Mouse (Mus musculus) olfactory bulb, adult 2 months (tissue): ENCODE results near the gene Rassf3. TPM values are rescaled to one million over a fixed set of nuclear protein-coding genes. Genes with fewer than 3 reads are reported as not detected.

ENCODE experiments used
- H3K27ac ChIP-seq: fragments of 200-500 bp; 2 replicates; pipeline ENCODE4 v1.5.1; 2012; ENCODE audit warnings: low read depth, low read length; ENCODE audit not compliant: insufficient read depth
- H3K4me1 ChIP-seq: fragments of 200-500 bp; 2 replicates; pipeline ENCODE4 v1.6.1; 2012; ENCODE audit warnings: low read length; ENCODE audit not compliant: control insufficient read depth, insufficient read depth
- H3K4me3 ChIP-seq: fragments of 200-500 bp; 2 replicates; pipeline ENCODE4 v1.5.1; 2012; ENCODE audit warnings: mild to moderate bottlenecking, low read depth, low read length, moderate library complexity; ENCODE audit not compliant: insufficient read depth
- CTCF ChIP-seq: fragments of 200-500 bp; IDR thresholded peaks from 2 replicates; pipeline ENCODE4 v1.5.1; 2012; ENCODE audit warnings: low read depth, mild to moderate bottlenecking, low read length, moderate library complexity; ENCODE audit not compliant: insufficient read depth
- POLR2A ChIP-seq: fragments of 200-500 bp; IDR thresholded peaks from 2 replicates; pipeline ENCODE4 v1.6.1; 2012; ENCODE audit warnings: mild to moderate bottlenecking, low read depth, low read length, moderate library complexity; ENCODE audit not compliant: insufficient read depth
- whole genome bisulfite sequencing: fragments of 180-500 bp; shearing (Covaris S2); methylation state at CpG from one replicate; pipeline ENCODE4 v1.1.7; 2018; 5-methylcytosine and 5-hydroxymethylcytosine counted together
- polyA plus RNA-seq: library from polyadenylated mRNA; stranded (reverse); fragments of >200 nt; gene quantifications from 2 replicates; pipeline ENCODE4 v1.2.4, GENCODE M21; 2012; ENCODE audit warnings: low replicate concordance; ENCODE audit not compliant: missing spikeins, insufficient read depth, insufficient read length

Gene Rassf3
- polyA plus RNA-seq, 1 experiment = not detected

DNA sequence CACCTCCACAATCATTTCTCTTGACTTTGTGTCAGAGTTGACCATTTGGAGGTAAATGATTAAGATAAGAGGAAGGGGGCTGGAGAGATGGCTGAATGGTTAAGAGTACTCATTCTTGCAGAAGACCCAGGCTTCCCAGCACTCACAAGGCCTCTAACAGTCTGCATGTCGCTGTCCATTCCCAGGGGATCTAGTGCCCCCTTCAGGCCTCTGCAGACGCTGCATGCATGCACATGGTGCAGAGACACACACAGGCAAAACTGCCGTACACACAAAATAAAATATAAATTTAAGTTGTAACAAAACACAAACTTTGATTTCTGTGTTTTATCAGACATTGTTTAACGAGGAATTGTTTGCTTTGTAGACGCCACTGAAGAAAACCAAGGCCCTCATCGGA, 105.4 kb downstream of the Rassf3 start:
- H3K4me3 ChIP-seq = no peak overlapping the region
- 94% methylated on average over 6 of the region's 6 CpGs for WGBS
- H3K27ac ChIP-seq = no peak overlapping the region
- TF ChIP-seq POLR2A (no peak), CTCF (no peak)
- H3K4me1 ChIP-seq = peaks cover 7% of the 10 kb centered on the region; the same call in 1 of the 2 replicates

DNA sequence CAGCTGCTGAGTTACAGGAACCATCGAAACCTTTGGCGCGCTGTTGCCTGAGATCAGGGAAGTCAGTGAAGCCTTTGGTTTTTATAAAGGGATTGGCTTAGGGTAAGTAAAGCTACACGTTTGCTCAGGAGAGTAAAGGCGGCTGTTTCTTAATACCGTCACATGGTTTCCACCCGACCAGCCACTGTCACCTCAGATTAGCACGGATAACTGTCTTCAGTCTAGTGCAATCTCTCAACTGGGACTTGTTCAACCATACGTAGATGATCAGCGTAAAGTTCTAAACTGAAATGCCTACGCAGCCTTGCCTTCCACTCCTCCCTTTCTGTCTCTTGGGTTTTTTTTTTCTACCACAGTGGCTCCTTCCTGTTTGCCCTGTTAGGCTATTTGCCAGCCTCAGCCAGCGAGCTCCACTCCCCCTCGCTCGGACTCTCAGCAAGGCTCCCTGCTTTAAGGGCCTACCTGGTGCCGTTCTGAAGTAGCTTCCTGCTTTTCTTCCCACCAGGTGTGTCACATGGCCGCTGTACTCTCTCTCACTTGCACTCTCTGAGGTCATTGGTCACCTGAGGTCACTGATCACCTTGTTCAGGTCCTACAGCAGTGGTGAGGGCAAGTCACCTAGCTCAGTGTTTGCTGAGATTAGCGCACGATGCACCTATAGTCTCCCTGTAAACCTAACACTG, 107.2 kb downstream of the Rassf3 start:
- no peak for TF ChIP-seq CTCF
- Histone ChIP-seq H3K27ac (no peak overlapping the region), H3K4me3 (no peak overlapping the region), H3K4me1 (peaks cover 10% of the 10 kb centered on the region; the same call in 1 of the 2 replicates)
- WGBS = 93% methylated on average over 18 of the region's 18 CpGs

DNA sequence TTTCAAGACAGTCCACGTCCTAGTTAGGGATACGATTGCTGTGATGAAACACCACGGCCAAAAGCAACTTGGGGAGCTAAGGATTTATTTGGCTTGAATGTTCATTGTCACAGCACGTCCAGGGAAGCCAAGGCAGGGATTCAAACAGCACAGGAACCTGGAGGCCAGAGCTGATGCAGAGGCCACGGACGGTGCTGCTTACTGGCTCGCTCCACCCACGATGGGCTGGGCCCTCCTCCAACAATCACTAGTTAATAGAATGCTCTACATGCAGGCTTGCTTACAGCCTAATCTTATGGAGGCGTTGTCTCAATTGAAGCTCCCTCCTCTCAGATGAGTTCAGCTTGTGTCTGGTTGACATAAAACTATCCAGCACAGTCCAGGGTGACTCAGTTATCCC, 108.4 kb downstream of the Rassf3 start:
- Histone ChIP-seq H3K4me3 (no peak overlapping the region), H3K4me1 (peaks cover 10% of the 10 kb centered on the region; the same call in 1 of the 2 replicates), H3K27ac (no peak overlapping the region)
- 71% methylated on average over 9 of the region's 9 CpGs for WGBS
- TF ChIP-seq POLR2A = no peak
- no peak for TF ChIP-seq CTCF

DNA sequence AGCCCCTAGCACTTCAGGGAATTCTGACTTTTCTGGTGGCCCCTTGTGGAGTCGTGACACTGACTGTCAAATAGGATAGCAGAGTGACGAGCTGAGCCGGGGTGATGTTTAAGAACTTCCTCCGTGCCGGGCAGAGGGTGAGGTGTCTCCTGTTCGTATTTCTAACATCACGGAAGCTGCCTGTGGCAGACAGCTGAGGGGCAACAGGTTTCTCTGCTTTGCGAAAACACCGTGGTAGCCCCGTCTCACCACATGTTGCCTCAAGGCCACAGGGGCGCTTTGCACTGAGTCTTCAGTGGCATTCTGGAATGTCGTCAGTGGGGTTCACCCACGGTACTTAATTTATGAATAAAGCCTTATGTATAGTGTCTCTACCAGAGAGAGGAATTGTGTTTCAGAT, 108.9 kb downstream of the Rassf3 start:
- WGBS = 81% methylated on average over 13 of the region's 13 CpGs

DNA sequence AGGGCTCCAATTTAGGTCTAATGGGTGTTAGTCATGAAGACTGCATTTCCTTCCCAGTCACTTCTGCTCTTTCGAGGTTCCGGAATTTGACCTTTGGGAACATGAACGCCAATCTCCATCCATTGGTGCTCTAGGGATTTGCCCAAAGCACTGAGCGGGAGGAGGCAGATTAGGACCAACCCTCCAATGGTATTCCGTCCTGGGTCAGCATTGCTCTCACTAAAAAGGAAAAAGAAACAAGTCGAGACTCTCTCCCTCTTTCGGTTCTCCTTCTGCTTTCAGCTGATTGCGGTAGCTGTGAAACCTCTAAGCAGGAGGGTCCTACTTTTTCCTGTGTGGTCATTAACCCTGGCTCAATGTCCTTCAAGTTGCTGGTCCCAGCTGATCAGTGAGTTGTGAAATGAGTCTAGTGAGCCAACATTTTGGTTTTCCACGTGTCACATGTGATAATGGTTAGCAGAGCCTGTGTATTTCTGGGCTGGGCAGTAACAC, 110.3 kb downstream of the Rassf3 start:
- 9% methylated on average over 9 of the region's 9 CpGs for WGBS
- H3K27ac ChIP-seq = no peak overlapping the region

More for the DNA sequence above, 108.9 kb downstream of the Rassf3 start:
- Histone ChIP-seq H3K4me3 (no peak overlapping the region), H3K27ac (no peak overlapping the region), H3K4me1 (peaks cover 10% of the 10 kb centered on the region; the same call in 1 of the 2 replicates)
- no peak for TF ChIP-seq POLR2A
- no peak for TF ChIP-seq CTCF

DNA sequence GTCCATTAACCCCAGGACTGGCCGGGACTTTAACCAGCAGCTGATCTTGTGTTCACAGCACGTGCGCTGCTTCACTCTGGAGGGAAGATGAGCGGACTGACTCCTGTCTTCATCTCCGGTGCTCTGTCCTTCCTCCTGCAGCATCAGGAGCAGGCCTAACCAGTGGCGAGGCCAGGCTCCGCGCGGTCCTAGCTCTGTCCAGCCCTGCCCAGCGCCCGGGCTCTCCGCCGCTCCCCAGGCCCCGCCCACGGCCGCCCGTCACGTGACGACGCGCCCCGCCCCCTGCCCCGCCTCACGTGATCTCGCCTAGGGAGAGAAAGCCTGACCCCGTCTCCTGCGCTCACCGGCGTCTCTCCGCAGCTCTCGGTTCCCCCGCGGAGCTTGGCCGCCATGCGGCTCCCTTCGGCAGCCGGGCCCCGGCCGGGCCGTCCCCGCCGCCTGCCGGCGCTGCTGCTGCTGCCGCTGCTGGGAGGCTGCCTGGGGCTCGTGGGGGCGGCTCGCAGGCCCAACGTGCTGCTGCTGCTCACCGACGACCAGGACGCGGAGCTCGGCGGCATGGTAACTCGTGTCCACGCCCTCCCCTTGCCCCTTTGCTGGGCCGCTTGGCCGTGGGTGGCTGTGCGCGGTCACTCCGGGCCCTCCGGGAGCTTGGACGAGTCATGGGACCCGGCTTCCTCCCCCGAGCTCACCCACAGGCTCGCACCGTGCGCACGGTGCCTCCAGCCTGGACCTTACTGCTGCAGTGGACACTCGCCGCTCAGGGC, 111.2 kb downstream of the Rassf3 start, which contains the start of gene Gns:
TSS of gene Gns (plus strand) at position 290 of the 764 bp plus-strand sequence.
- TF ChIP-seq POLR2A = peak; percentile 66
- TF ChIP-seq CTCF = no peak
- Histone ChIP-seq H3K4me3 (peak within 1 kb of the TSS; percentile 68), H3K27ac (0 out of 2 replicates have a peak within 1 kb of the TSS, but pooled peaks have one; percentile 1), H3K4me1 (peaks cover 10% of the 10 kb centered on the region; the same call in 1 of the 2 replicates)
- under 1% methylated on average over 72 of the region's 72 CpGs for WGBS

More for the DNA sequence above, 110.3 kb downstream of the Rassf3 start:
- Histone ChIP-seq H3K4me1 (peaks cover 10% of the 10 kb centered on the region; the same call in 1 of the 2 replicates), H3K4me3 (peak overlapping the region; percentile 68)
- TF ChIP-seq CTCF (no peak), POLR2A (no peak)

DNA sequence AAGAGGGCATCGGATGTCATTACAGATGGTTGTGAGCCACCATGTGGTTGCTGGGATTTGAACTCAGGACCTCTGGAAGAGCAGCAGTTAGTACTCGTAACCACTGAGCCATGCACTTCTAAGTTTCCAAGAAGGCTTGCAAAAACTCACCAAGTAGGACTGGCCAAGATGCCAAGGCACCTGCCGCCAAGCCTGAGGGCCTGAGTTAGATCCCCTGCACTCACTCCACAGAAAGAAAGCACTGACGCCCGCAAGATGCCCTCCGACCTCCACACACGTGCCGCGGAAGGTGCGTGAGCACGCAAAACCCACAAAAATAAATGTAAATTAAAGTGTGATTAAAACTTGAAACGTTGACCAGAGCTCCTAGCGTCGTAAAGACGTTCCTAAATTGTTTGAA, 111.8 kb downstream of the Rassf3 start:
- H3K27ac ChIP-seq = no peak overlapping the region
- peak overlapping the region; percentile 68 for H3K4me3 ChIP-seq
- no peak for TF ChIP-seq POLR2A
- TF ChIP-seq CTCF = no peak
- whole genome bisulfite sequencing = 20% methylated on average over 15 of the region's 15 CpGs
- peaks cover 10% of the 10 kb centered on the region; the same call in 1 of the 2 replicates for H3K4me1 ChIP-seq

DNA sequence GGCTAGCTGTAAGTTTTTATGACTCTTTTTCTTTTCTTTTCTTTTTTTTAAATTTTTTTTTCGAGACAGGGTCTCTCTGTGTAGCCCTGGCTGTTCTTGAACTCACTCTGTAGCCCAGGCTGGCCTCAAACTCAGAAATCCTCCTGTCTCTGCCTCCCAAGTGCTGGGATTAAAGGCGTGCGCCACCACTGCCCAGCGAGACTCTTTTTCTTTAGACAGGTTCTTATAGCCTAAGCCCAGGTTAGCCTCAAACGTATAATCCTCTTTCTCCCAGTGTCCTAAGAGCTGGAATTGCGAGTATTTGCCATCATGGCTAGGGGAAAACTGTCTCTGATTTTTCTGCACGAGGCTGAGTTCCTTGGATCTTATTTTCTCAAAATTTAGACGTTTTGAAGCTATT, 112.9 kb downstream of the Rassf3 start:
- Histone ChIP-seq H3K27ac (no peak overlapping the region), H3K4me3 (no peak overlapping the region), H3K4me1 (peaks cover 10% of the 10 kb centered on the region; the same call in 1 of the 2 replicates)
- 85% methylated on average over 8 of the region's 8 CpGs for WGBS
- TF ChIP-seq POLR2A = no peak
- TF ChIP-seq CTCF = no peak

DNA sequence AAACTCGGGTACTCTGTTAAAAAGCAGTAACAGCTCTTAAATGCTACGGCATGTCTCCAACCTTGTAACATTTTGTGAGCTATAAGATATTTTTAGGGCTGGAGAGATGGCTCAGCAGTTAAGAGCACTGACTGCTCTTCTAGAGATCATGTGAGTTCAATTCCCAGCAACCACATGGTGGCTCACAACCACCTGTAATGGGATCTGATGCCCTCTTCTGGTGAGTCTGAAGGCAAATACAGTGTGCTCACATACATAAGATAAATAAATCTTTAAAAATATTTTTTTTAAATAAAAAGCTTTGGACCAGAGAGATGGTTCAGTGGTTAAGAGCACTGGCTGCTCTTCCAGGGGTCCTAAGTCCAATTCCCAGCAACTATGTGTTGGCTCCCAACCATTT, 115.8 kb downstream of the Rassf3 start:
- TF ChIP-seq POLR2A (no peak), CTCF (no peak)
- 93% methylated on average over 2 of the region's 2 CpGs for WGBS

More for the DNA sequence above, 115.8 kb downstream of the Rassf3 start:
- no peak overlapping the region for H3K4me3 ChIP-seq
- no peak overlapping the region for H3K27ac ChIP-seq
- peaks cover 3% of the 10 kb centered on the region; the same call in 1 of the 2 replicates for H3K4me1 ChIP-seq

Other genes with a start within 250 kb of the Rassf3 start
- not detected in 2 replicates for gene Tbc1d30, start 125.1 kb downstream of the Rassf3 start, polyA plus RNA-seq
- not detected in 2 replicates for gene Gns, start 111.3 kb downstream of the Rassf3 start, polyA plus RNA-seq
- 288 TPM in 1 of 2 replicates, not detected in the other for gene Tbk1, start 110.4 kb upstream of the Rassf3 start, polyA plus RNA-seq
- gene Xpot, start 150.0 kb upstream of the Rassf3 start, polyA plus RNA-seq = not detected in 2 replicates
- gene D930020B18Rik, start 165.2 kb upstream of the Rassf3 start, polyA plus RNA-seq = not detected in 2 replicates